Mouse (Mus musculus): Measurements from ENCODE around the gene Rgma.

The Rgma gene

GRCm38 (mm10) chr7:73442246-73442645, 66.9 kb downstream of the Rgma start:
- DNase-seq = no peak

- DNase-seq = no peak
Observed at GRCm38 (mm10) chr7:73451594-73451993, 76.3 kb downstream of the Rgma start.

- no peak for DNase-seq
Observed at GRCm38 (mm10) chr7:73452187-73452808, 77.0 kb downstream of the Rgma start.

- no peak for DNase-seq
Observed at GRCm38 (mm10) chr7:73454113-73454512, 78.8 kb downstream of the Rgma start.

- DNase-seq = no peak
Observed at GRCm38 (mm10) chr7:73463546-73463945, 88.2 kb downstream of the Rgma start.

- DNase-seq = no peak
Observed at GRCm38 (mm10) chr7:73467741-73468140, 92.4 kb downstream of the Rgma start.

Measured in lung, postnatal 36 days (tissue).